Mouse (Mus musculus) heart, adult 8-10 months (tissue): ENCODE measurements around the gene Pfkm. TPM values are rescaled to one million over a fixed set of nuclear protein-coding genes. Genes with fewer than 3 reads are reported as not detected.

ENCODE experiments used
- DNase-seq: peaks from one replicate; pipeline ENCODE4 v3.0.0; 2022; ENCODE audit warnings: low spot score
- total RNA-seq, 4 experiments: library from RNA; stranded (reverse); gene quantifications; 2 replicates each; pipeline ENCODE4 v1.2.4; 2022

Gene Pfkm
- 1,000 to 10,000 TPM in 1 of 4 experiments, 100 to 1,000 TPM in 3; 958 to 1,060 (median 998) TPM for total RNA-seq

DNA sequence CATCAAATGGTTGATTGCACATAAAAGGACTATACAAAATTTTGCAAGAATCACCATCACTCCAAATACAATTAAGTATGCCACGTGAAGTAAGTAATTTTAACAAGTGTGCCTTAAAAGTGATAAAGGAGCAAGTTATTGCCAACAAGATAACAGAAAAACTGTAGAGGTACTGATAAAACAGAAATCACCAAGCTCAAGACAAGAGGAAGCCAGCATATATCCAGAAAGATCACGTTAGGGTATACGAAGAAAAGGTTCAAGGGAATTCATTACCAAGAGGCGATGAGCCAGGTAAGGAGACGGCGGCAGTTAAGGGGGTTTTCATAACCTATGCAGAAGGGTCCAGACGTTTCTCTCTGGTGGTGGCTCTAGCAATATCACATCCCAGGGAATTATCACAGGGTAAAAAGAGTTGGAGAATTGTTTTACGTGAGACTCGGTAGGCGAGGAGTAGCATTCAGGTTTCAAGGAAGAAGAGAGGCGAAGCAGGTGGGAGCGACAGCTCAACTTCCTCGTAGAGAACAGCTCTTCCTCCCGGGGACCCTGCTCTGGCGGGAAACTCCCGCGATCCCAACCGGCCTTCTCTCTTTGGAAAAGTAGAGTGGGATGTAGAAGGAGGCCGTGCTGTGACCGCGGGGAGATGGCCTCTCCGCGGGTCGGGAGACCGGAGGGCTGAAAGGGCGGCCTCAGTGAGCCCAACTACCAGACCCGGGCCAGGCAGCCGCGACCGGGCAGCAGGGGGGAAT lies at the start of gene Pfkm:
Pfkm (plus strand) TSS at position 218 of the 749 bp plus-strand sequence.
- DNase-seq, result peak; percentile 38

DNA sequence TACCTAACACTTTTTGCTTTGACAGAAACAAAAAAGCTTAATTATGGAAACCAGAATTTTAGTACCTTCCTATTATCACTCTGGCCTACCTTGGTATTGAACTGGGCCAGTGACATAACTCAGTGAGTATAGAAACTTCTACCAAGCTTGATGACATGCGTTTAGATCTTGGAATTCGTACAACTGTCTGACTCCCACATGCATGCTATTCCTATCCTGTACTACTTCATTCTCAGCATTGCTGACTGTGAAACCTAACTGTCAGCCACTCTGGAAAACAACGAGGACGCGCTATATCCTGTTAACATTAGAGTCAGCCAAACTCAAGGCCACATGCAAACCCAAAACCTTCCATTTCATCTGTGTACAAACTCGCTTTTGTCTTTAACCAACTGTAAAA lies 48.4 kb upstream of the Pfkm start:
- DNase-seq, result no peak

DNA sequence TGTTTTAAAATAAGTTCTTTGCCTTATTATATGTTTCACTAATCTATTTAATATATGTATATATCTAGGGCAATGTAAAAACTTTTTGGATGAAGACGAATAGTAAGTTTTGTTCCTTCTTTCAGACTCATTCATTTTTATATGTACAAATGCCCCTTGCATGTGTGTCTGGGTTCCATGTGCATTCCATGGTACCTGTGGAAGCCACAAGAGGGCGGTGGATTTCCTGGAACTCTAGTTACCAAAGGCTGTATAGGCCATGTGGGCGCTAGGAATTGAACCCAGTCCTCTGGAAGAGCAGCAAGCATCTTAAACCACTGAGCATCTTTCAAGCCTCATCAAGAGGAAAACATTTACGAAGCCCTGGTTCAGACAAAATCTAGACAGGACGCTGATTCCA lies 48.0 kb upstream of the Pfkm start:
- DNase-seq, result no peak

GRCm38 (mm10) chr15:98048918-98049700 lies 43.3 kb upstream of the Pfkm start:
- DNase-seq, result no peak

GRCm38 (mm10) chr15:98051685-98052084 lies 40.7 kb upstream of the Pfkm start:
- DNase-seq, result no peak

DNA sequence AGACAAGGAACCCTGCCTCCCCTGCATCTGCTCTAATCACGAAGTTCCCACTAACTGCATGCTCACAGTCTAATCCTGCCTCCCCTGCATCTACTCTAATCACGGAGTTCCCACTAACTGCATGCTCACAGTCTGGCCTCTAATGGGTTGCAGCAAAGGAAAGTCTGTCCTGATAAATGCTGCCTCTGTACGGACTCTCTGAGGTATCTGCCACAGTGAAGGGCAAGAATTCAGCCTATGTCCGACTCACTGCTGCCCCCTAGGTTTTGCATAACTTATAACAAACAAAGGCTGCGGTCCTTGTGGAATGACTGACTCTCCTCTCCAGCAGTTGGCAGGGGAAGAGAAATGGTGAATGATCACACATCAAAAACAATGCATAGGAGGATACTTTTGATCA lies 37.1 kb upstream of the Pfkm start:
- DNase-seq, result no peak

GRCm38 (mm10) chr15:98065881-98066280 lies 26.5 kb upstream of the Pfkm start:
- DNase-seq, result no peak

GRCm38 (mm10) chr15:98066602-98067001 lies 25.8 kb upstream of the Pfkm start:
- DNase-seq, result no peak

DNA sequence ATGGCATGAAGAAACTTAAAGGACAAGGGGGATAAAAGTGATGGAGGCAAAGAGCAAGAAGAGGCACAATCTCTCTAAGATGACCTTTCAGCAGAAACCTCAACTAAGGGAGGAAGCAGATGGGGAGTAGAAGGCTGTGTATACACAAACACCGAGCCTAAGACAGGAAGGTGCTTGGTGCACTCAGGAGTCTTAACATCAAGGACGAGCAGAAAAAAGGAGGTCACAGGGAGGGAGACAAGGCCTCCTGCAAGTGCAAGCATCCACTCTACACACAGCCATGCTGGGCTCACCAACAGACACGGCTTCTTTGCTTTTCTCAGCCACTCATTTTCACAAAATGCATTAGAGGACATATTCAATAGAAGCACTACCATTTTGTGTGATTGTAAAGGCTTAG lies 24.9 kb upstream of the Pfkm start:
- DNase-seq, result no peak

DNA sequence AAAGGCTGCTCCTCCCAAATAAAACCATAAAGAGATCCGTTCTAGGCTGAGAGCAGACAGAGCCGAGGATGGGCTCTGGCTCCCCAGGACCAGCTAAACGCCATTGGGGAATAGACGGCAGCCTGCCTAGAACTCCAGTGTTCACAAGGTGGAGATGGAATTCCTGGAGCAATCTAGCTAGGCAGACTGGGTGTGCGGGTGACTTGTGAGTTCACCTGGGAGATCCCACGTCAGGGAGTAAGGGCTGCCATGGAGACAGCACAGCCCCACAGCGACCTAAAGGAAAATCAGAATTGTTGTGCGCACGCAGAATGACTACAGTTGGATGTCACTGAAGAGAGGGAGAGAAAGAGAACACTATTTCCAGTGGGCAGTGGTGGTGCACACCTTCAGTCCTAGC lies 23.9 kb upstream of the Pfkm start:
- DNase-seq, result no peak

DNA sequence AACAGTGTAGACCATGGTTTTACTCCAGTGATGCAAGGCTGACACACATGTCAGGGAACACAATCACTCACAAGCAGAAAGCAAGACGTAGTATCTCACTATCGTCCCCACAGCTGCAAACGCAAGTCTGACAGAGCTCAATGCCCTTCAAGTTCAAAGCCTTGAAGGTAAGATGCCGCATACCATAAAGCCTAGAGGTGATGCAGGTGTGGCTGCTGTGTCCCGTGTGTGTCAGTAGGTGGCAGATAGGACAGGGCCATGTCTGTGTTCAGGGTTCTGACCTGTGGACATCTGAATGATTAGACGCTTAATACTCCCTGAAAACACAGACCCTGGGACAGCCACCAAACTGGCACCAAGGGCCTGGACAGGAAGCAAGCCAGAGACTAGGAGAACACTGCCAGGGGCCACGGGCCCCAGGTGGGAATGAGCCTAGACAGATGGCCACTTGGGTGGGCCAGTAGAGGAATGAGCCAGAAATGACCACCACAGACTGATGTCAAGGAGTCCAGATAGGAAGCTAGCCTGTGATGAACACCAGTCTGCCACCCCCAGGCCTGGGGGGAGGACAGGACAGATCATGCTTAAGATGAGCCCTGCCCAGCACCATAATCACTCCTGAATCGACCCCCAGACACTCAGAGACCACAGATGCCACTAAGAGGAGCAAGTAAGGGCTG lies 22.7 kb upstream of the Pfkm start:
- no peak for DNase-seq

DNA sequence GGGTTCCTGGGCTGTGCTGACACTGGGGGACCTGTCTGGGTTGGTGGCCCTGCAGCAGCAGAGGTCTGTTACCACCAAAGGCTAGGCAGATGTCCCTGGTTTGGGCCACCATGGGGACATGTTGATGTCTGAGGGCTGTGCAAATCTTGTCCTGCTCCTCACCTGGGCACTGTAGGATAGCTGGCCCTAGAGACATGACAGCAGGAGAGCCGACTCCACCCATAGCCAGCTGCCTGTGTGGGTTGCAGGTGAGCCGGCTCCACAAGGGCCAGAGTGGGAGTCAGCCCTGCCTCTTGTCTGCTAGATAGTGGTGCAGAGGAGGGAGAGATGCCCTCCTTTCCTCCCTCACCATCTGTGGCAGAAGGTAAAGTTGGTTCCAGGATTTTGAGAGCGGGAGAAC lies 22.0 kb upstream of the Pfkm start:
- no peak for DNase-seq

DNA sequence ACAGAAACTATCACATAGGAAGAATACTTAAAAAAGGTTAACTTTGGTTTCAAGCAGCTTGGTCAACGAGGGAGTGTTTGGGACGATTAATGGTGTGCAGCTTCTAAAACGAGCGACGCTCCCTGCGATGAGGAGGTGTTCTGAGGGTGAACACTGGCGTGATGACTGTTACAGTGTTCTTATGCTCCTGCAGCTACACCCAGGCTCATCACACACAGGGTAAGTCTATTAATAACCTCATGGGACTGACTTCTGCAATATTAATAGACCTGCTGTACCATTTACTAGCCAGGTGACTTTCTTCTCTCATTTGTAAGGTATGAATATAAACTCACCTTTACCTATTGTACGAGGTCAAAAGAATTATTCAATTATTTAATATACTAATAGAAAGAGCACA lies 17.9 kb upstream of the Pfkm start:
- DNase-seq, result peak; percentile 11

DNA sequence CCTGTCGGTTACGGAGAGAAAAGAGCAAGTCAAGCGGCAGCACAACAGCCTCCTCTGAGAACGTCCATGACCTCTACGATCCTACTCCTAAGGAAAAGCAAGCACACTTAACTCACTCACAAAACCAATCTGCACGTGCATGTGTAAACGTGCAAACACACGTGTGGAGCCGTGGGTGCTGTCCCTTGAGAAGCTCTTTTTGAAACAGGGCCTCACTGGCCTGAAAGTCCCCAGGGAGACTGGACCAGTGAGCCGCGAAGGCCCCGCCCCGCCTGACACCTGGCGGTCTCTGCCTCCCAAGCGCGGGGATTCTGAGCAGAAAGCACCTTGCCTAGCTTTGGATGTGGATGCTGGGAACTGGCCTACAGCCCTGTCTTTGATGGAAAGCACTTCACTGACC lies 17.4 kb upstream of the Pfkm start:
- DNase-seq, result no peak

DNA sequence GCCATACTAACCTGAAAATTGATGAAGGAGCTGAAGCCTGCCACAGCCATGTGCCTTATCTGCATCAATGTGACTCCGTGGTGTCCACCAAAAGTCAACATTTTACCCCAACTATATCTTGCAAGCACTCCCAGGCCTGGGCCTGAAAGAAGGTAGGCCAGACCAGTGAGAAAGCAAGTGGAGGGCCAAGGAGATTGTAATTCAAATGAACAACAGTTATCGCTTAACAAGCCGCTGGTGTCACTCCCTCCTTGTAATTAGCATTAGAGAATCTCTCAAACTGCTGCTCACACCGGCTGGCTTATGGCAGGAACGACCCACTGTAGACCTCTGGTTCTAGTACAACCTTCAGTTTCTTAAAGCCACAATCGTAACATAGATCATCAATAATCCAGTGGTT lies 15.5 kb upstream of the Pfkm start:
- DNase-seq, result no peak

DNA sequence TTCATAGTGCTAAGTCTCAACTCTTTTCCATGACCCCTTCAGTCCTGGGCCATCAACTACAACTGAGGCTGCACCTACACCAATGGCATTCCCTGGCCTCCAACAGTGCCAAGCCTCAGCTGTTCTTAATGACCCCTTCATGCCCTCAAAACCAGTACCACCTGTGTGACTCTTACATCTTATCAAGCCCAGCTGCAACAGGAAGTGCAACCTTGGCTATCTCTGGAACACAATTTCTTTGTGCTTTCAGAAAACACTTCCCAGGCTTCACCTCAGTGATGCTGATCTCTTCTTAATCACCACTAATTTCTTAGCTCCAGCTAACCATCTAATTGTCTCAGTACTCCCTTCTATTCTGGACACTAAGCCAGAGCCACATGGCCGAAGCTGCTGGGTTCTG lies 3.5 kb upstream of the Pfkm start:
- no peak for DNase-seq

- peak; percentile 41 for DNase-seq
Measured at GRCm38 (mm10) chr15:98089421-98090183, 2.8 kb upstream of the Pfkm start.

DNA sequence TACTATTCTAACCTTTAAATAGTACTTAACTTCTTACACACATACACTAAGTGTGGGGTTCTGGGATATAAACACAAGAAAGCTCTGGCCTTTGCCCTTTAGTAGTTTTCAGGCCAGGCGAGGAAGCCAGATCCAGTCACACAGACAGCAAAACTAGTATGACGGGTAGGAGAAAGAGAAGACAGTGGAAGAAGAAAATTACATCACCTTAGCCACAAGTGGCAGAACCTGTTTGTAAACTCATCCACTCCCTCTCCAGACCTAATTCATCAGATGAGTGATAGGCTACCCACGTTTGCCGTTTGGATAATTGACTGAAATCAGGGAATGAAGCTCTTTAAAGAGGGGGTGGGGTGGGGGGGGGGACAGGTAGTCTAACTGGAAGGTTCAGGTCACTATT lies 548 bp upstream of the Pfkm start:
- DNase-seq, result no peak

- peak; percentile 95 for DNase-seq
Measured at GRCm38 (mm10) chr15:98093121-98094011, 977 bp downstream of the Pfkm start, which contains the start of gene Senp1. Senp1 (minus strand) TSS chr15:98093744.

GRCm38 (mm10) chr15:98094905-98095304 lies 2.5 kb downstream of the Pfkm start:
- no peak for DNase-seq

GRCm38 (mm10) chr15:98096957-98097356 lies 4.6 kb downstream of the Pfkm start:
- no peak for DNase-seq
